In the genomic region with DNA sequence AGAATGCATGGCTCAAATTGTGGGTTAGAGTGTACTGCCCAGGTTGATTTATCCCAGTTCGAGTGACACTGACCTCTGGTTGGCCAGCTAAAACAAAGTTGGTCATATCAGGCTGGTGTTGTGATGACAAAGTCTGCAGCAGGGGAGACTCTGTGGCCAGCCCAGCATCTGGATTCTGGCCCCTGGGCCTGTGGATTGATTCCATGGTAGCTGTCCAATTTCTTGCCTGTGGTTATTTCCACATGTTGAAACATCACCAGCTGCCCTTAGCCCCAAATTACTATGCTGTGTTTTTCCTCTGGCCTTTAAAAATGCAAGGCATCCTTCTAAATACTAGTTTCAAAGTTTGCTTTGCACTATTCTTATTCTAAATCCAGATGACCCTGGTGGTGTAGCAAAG, we compare ENCODE assay signal across 18 mouse cellular contexts.
DNase-seq lines count a peak whose midpoint lies in the region; ATAC-seq and TF ChIP-seq lines count a peak whose summit lies in the region.
"Had no signal": no experiment of that assay in that cellular context is flagged by ENCODE, and none has a peak within 500 bp of the region (broad histone marks: within the 10 kb centered on the region; RNA-seq: fewer than 3 reads in every experiment).

No protein-coding gene starts in this region.

- DNase-seq in liver, adult 2 months (ENCODE audit: extremely low read depth, low read depth, low spot score) = peak; percentile 96
- DNase-seq in liver, embryonic 11.5 days (ENCODE audit: low spot score) = no peak
- peak; percentile 61 for DNase-seq in gastrocnemius, postnatal 25 days
- peak; percentile 42 for DNase-seq in lung, postnatal 36 days
- no peak for DNase-seq in frontal cortex, adult 2 months (ENCODE audit: extremely low spot score in 1 of 2, low spot score in 1 of 2)
- no peak for DNase-seq in spleen, postnatal 14 days (ENCODE audit: low spot score in 2 of 2)
- DNase-seq: cerebellum, postnatal 10 days; kidney, postnatal 14 days; left cerebral cortex, postnatal 4 days; right cerebral cortex, adult 18-20 months had no signal

- no peaks in the 10 kb centered on the region for H3K9me3 ChIP-seq in liver, embryonic 11.5 days (ENCODE audit: control insufficient read depth, low read length)
- H3K9me3 ChIP-seq in embryonic facial prominence, embryonic 15.5 days (replicated peaks) = no peaks in the 10 kb centered on the region
- H3K9me3 ChIP-seq: hindbrain, embryonic 12.5 days; neural tube, embryonic 13.5 days had no signal

- no peak for TF ChIP-seq CTCF in liver, adult 2 months (IDR thresholded peaks at IDR 0.05; ENCODE audit: low read depth, low read length)

- H3K9ac ChIP-seq in liver, adult 2 months (ENCODE audit: low read depth, low read length) = no peak overlapping the region
- H3K9ac ChIP-seq in liver, embryonic 11.5 days (ENCODE audit: low read depth, low read length) = no peak overlapping the region
- H3K9ac ChIP-seq in embryonic facial prominence, embryonic 15.5 days = no peak overlapping the region
- H3K9ac ChIP-seq: hindbrain, embryonic 12.5 days; liver, embryonic 14.5 days; neural tube, embryonic 13.5 days had no signal

- H3K36me3 ChIP-seq in liver, adult 2 months (ENCODE audit: control insufficient read depth, insufficient read depth, low read length) = no peaks in the 10 kb centered on the region
- no peaks in the 10 kb centered on the region for H3K36me3 ChIP-seq in liver, embryonic 11.5 days (ENCODE audit: control insufficient read depth, insufficient read depth, low read length)
- H3K36me3 ChIP-seq in embryonic facial prominence, embryonic 15.5 days = no peaks in the 10 kb centered on the region
- H3K36me3 ChIP-seq: hindbrain, embryonic 12.5 days; neural tube, embryonic 13.5 days had no signal

- TF ChIP-seq POLR2A in liver, adult 2 months (IDR thresholded peaks at IDR 0.05; ENCODE audit: extremely low read depth, insufficient read depth, low read length) = no peak

- H3K4me3 ChIP-seq in liver, adult 2 months (ENCODE audit: insufficient read depth, low read depth, low read length) = no peak overlapping the region
- no peak overlapping the region for H3K4me3 ChIP-seq in liver, embryonic 11.5 days (ENCODE audit: low read depth, low read length)
- H3K4me3 ChIP-seq in embryonic facial prominence, embryonic 15.5 days (replicated peaks) = no peak overlapping the region
- H3K4me3 ChIP-seq: hindbrain, embryonic 12.5 days; neural tube, embryonic 13.5 days had no signal

- H3K4me1 ChIP-seq in liver, adult 2 months (ENCODE audit: control insufficient read depth, insufficient read depth, low read length) = peaks cover 5% of the 10 kb centered on the region; the same call in 1 of the 2 replicates
- H3K4me1 ChIP-seq in liver, embryonic 11.5 days (replicated peaks; ENCODE audit: control insufficient read depth, insufficient read depth, low read length) = no peaks in the 10 kb centered on the region
- no peaks in the 10 kb centered on the region for H3K4me1 ChIP-seq in embryonic facial prominence, embryonic 15.5 days
- H3K4me1 ChIP-seq: hindbrain, embryonic 12.5 days; neural tube, embryonic 13.5 days had no signal

- peak overlapping the region; percentile 45; the same call in 1 of the 2 replicates for H3K27ac ChIP-seq in liver, adult 2 months (replicated peaks; ENCODE audit: insufficient read depth, low read depth, low read length)
- H3K27ac ChIP-seq in liver, embryonic 11.5 days (ENCODE audit: low read depth, low read length) = no peak overlapping the region
- H3K27ac ChIP-seq in embryonic facial prominence, embryonic 15.5 days (replicated peaks) = no peak overlapping the region
- H3K27ac ChIP-seq: hindbrain, embryonic 12.5 days; liver, embryonic 14.5 days; neural tube, embryonic 13.5 days had no signal

- no peak overlapping the region for H3K4me2 ChIP-seq in liver, embryonic 11.5 days
- H3K4me2 ChIP-seq in embryonic facial prominence, embryonic 15.5 days (replicated peaks) = no peak overlapping the region
- H3K4me2 ChIP-seq: hindbrain, embryonic 12.5 days; neural tube, embryonic 13.5 days had no signal

- WGBS in liver, adult 2 months = 19% methylated on average over 1 of the region's 1 CpGs
- 83% methylated on average over 1 of the region's 1 CpGs for WGBS in liver, embryonic 11.5 days
- WGBS in embryonic facial prominence, embryonic 15.5 days = 74% methylated on average over 1 of the region's 1 CpGs

- no peak for ATAC-seq in liver, embryonic 11.5 days (replicated peaks; ENCODE audit: low FRiP score)
- peak; percentile 11; the same call in 1 of the 2 replicates for ATAC-seq in embryonic facial prominence, embryonic 15.5 days (ENCODE audit: insufficient number of reproducible peaks, low FRiP score, low TSS enrichment, low read depth)
- ATAC-seq: forebrain, embryonic 14.5 days; intestine, embryonic 16.5 days; midbrain, embryonic 16.5 days; Patski had no signal

- H3K79me2 ChIP-seq in liver, adult 2 months (ENCODE audit: control insufficient read depth, insufficient read depth, low read length) = no peaks in the 10 kb centered on the region

- H3K27me3 ChIP-seq in liver, adult 2 months (ENCODE audit: control insufficient read depth, insufficient read depth, low read length) = no peaks in the 10 kb centered on the region
- no peaks in the 10 kb centered on the region for H3K27me3 ChIP-seq in liver, embryonic 11.5 days (replicated peaks; ENCODE audit: control insufficient read depth, insufficient read depth, low read length)
- no peaks in the 10 kb centered on the region for H3K27me3 ChIP-seq in embryonic facial prominence, embryonic 15.5 days
- H3K27me3 ChIP-seq: hindbrain, embryonic 12.5 days; neural tube, embryonic 13.5 days; Patski had no signal

Comparison
In these comparisons a context has a peak if more than half of its experiments do, and no peak if none do; other contexts are left out.
1. DNase-seq: peak in liver, adult 2 months (single experiment), gastrocnemius, postnatal 25 days (single experiment) and lung, postnatal 36 days (single experiment); none in liver, embryonic 11.5 days (single experiment), frontal cortex, adult 2 months (0 of 2) and spleen, postnatal 14 days (0 of 2).